Mouse (Mus musculus) T-helper 2 cell (primary cell): ENCODE measurements around the gene Strada.
"Not testable (repeated sequence)": the region's sequence is repeated elsewhere in the genome, so short reads cannot be mapped to it uniquely, and the experiment has no call there.

Source experiments
- in situ Hi-C: fragments of 300-600 bp; cut with MboI, MseI; formaldehyde crosslinking; loops from one replicate; pipeline ENCODE4 v1.15.1; 2025; ENCODE audit warnings: high pct_unique_total_duplicates

The Strada gene

DNA sequence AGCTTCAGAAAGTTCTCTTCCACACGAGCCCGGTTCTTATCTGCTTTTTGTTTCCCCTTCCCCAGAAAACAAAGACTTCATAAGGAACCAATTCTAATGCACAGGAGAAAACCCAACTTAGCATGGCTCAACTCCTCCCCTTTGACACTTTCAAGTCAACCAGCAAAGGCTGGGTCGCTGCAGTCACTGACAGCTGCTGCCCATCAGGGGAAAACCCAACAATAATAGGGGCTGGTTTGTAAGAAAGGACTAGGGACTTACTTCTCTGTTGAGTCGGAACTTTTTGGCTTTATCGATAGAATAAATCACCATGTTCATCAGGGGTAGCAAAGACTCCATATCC is at the start of gene Strada:
Gene Strada, minus strand, starts transcription at position 46 of the 343 bp plus-strand sequence.
- in situ Hi-C loops = no loop called here

DNA sequence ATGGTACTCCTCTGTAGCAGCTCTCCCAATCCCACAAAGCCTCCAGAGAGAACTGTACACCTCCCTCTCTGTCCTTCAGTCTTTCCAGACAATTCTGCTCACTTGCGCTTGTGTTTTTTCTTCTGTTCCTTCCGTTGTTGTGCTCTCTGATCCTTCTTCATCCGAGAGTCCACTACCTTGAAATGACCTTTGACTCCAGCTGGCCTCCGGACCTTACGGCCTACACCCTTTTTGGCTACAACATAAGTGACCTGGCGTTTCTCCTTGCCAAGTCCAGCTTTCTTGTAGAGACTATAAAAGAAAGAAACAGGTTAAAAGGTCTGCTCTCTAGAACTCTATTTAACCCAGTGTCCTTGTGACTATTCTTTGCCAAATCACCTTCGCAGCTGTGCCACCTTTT is 47.4 kb upstream of the Strada start:
- in situ Hi-C loops = no loop called here

DNA sequence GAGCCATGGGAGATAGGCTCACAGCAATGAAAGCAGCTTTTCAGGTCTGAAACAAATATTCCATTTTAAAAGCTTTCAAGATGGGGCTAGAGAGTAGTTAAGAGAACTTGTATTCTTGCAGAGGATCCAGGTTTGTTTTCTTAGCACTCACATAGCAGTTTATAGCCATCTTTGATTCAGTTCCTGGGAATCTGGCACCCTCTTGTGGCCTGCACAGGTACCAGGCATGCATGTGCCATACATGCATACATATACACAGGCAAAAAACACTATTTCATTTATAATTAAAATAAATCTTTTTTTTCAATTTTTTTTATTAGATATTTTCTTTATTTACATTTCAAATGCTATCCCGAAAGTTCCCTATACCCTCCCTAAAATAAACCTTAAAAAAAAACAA is 44.9 kb upstream of the Strada start:
- in situ Hi-C loops = no loop called here

DNA sequence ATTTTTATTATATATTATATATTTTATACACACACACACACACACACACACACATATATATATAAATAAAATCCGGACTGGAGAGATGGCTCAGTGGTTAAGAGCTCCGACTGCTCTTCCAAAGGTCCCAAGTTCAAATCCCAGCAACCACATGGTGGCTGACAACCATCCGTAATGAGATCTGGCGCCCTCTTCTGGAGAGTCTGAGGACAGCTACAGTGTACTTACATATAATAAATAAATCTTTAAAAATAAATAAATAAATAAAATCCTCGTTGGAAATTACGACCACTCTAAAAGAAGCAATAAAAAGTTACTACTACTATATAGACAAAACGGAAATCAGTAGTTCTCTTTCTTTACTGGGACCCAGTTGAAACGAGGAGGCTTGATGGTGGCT is 32.0 kb upstream of the Strada start:
- in situ Hi-C loops = not testable (repeated sequence)

DNA sequence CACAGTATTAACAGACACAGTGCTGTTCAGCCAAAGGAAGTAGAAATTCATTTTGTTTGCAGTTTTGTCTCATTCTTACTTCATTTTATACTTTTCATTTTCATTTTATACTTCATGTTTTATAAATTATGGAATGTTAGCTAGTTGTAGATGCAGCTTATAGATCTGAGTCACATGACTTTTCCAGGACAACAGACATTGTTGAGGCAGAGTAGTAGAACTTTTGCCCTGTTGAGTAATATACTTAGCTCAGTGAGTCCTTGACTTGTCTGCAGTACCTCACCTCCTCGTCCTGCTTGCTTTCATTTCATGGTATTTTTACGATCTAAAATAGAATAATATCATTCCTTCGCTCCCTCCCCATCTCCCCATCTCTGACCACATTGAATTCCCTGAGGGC is 18.6 kb upstream of the Strada start:
- in situ Hi-C loops = no loop called here

DNA sequence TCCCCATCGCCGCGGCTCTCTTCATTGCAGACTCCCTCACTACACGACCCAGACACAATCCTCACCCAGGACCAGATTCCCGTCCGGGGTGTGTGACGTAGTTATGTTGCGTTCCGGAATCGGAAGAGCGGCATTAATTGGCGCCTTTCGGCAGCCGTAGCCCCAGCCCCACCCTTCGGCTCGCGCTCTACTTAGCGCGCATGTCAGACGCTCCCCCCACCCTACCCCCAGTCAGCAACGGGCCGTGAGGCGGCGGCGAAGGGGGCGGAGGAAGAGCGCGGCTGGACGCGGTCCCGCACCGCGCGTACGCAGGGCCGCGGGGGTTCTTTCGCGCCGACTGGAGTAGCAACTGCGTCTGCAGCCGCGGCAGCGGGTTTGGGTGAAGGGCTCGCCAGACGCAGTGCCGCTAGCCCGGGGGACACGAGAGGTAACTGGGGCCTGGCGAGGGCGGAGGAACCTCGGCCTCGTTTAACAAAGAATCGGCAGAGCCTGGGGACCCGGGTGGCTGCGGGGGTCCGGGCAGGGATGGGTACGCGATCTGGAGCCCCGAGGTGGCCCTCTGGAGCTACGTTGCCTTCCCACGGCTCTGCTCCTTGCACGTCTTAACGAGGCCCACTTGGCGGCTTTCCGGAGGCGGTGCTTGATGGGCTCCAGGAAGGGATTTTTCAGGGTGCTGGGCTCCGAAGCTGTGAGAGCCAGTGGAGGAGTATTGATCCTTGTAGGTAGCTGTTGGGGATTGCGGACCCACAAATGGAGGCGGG is 14.9 kb upstream of the Strada start, which contains the start of gene Ddx42:
Gene Ddx42, plus strand, starts transcription at position 197 of the 761 bp plus-strand sequence.
- in situ Hi-C loops = no loop called here

DNA sequence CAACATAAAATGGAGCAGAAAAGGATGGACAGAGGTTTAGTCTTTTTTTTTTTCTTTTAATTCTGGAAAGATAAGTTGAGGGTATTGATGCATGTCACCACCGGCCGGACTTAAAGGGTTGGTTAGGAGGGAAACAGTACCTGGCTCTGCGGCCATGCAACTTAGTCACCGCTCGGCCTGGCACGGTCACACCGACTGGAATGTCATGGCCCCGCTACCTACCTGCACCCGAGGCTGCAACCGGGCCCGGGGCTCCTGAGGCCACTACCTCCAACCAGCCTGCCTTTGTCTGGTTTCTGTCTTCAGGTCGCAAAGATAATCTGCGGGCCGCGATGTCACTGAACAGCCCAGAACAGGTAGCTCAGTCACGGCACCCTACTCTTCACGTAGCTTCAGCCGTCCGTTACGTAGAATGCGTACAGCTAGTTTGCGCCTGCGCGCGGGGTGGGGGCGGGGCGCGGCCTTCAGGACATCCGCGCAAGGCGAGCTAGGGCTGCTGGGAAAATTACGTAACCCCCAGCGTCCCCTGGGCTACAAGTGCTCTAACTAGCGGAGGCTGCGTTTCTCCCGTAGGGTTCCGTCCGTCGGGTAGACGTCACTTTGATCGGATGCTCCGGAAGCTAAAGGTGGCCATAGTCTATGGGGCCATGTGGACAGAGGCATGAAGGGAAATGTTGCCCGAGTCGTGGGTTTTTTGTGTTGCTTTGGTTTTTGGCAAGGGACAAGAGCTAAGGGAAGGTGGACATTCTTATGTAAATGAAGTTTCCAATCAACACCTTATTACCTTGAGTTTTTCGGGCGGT is 14.2 kb upstream of the Strada start, which contains the start of gene Ccdc47:
Gene Ccdc47, minus strand, starts transcription at position 418 of the 803 bp plus-strand sequence.
- in situ Hi-C loops = no loop called here

DNA sequence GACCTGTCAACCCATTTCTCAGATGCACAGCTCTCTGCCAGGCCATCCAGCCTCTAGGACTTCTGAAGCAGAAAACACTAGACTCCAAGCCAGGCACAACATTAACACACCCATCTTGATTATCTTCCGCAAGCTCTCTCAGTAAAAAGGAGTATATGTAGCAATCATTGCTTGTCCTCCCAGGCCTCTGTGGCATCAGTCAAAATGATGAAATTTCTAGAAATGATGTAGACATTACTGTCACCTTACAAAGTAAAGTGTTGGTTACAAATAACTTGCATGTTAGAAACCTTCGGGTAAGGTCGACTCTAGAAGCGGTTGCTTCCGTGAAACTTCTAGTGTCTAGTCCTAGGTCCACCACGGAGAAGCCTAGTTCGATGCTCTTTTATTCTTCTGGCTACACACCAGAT is 13.5 kb upstream of the Strada start:
- in situ Hi-C loops = no loop called here

DNA sequence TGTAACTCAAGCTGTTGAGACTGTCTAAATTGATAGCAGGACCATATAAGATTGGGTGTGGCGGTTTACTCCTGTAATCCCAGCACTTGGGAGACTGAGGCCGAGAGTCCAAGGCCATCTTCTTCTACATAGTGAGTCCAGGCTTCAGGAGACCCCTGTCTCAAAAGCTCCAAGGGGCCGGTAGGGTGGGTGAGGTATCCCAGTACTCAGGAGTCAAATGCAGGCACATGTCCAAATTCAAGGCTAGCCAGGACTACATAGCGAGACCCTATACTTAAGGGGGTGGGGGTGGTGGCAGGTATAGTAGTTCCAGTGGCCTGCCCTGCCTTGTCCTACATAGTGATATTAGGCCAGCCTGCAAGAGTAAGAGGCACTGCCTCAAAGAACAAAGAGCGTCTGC is 12.9 kb upstream of the Strada start:
- in situ Hi-C loops = loop anchor here (5.0 kb wide), 1 partner anchor 37 kb away; no protein-coding TSS in a partner anchor

DNA sequence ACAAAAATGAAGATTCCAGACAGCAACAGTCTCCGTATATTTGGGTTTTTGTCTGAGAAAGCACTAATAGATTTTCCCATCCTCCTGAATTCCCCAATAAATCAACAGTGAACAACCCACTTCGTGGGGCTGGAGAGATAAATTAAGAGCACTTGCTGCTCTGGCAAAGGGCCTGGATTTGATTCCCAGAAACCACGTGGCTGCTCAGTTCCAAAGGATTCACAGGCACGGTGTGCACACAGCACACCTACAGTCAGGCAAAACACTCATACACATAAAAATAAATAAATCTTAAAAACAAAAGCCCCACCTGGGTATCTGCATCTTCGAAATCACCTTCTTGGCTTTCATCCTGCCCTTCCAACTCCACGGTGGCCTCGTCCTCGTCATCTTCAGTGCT is 10.8 kb upstream of the Strada start:
- in situ Hi-C loops = loop anchor here (5.0 kb wide), 1 partner anchor 40 kb away; no protein-coding TSS in a partner anchor

DNA sequence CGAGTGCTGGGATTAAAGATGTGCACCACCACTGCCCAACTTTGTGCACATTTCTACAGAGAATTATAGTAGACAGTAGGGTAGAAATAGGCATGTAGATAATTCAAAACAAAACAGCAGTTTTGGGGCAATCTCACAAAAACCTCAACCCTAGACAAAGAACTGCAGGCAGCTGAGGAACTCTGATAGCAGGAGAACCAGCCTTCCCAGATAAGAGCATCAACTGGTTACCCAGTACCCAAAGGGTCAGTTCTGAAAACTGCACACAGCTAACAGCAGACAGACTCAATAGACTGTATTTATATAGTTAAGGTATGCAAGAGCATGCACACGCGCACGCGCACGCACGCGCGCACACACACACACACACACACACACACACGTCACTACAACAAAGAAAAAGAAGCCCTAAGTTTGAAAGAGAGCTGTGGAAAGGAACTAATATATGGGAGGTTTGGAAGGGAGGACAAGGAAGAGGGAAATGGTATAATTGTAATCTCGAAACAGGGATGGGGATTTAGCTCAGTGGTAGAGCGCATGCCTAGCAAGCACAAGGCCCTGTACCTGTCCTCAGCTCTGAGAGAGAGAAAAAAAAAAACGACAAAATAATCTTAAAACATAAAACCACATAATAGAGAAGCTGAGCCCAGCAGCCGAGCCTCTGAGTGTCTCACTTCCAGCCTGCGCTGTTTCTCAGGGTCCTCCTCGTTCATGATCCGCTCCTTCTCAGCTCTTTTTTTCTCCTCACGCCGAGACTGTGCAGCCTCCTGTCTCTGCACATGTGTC is 438 bp downstream of the Strada start:
- in situ Hi-C loops = no loop called here

DNA sequence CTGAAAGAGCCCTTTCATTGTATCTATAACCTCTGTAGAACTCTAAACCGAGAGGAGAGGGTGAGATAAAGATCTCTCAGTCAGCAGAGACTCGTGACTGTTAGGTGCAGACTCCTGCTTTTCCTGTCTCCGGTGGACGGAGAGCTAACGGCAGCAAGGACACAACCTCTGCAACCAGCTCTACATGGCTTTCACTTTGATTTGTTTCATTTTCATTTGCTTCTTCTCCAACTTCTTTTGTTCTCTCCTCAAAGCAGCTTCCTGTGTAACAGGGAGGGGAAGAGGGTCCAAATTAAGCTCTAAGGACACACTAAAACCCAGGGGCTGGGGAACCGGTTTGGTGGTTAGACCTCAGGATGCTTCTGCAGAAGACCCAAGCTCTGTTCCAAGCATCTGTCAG is 1.2 kb downstream of the Strada start:
- in situ Hi-C loops = no loop called here

DNA sequence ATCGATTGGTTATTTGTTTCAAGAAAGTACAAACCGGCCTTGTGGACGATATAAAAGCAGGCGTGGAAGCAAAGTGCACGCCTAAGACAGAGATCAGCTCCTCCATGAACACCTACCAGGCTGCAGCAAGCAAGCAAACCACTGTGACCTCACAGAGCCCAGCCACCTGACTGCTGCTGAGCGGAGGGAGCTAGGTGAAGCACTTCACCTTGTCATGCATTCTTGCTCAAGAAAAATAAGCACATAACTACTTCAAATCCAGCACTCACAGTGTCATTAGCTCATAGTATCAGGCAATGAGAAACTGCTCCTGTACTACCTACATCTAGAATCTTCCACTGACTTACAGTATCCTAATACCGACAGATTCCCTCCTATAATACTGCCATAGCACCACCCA is 2.0 kb downstream of the Strada start:
- in situ Hi-C loops = not testable (repeated sequence)

DNA sequence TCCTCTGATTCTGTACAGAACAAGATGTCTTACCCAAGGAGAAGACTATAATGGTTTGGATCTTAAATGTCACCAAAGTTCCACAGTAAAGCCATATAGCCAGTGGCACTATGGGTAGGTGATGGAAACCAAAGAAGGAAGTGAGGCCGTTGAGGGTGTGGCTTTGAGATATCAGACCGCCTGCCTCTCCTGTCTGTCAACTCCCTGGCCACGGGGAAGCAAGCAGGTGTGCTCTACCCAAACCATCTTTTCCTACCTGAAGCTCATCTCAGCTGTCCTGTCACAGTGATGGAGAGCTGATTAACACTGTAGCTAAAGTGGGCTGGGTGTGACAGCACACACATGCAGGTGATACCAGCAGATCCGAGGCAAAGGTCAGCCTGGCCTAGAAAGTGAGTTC is 3.7 kb downstream of the Strada start:
- in situ Hi-C loops = no loop called here

DNA sequence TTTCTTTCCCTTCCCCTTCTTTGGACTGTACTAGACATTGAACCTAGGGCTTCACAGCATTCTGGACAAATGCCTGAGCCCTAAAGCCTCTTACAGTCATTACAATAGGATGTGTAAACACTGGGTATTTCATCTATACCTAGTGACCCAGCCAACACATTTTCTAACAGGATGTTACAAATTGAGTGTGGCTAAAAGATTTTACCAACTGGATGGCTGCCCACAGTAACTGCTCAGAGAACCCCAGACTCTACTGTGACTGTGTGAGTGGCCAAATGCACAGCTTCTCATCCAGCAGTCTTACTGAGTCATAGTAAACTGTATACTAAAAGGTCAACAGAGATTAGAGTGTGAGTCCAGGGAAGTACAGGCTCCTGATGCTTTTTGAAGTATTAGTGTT is 6.6 kb downstream of the Strada start:
- in situ Hi-C loops = no loop called here

DNA sequence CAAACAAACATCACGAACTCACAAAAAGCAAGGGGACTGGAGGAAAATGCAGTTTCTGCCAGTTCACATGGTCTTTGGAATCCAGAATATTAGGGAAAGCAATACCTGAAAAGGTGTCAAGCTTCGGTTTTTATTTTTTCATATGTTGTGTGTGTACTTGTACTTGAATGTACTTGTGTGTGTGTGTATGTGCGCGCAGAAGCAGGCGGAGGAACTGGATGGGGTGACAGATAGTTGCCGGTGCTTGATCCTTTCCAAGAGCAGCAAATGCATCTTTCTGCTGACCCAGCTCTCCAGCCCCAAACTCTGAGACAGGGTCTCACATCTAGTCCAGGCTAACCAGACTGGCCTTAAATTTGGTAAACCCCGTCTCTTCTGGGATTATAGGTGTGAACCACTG is 7.1 kb downstream of the Strada start:
- in situ Hi-C loops = no loop called here

DNA sequence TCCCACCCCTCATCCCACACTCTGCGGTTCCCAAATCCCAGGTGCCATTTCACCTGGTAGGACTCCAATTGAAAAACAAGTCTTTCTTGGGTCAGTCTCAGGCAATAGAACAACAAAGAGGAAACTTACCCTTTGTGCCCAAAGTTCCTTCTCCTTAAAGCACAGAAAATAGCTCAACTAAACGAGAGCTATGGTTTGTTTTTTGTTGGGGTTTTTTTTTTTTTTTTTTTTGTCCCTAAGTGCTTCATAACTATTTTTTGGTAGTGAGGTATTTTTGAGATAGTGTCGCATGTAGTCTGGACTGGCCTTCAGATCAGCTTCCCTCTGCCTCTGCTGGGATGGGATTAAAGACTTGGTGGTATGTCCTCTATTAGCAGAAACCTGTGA is 7.8 kb downstream of the Strada start:
- in situ Hi-C loops = no loop called here

DNA sequence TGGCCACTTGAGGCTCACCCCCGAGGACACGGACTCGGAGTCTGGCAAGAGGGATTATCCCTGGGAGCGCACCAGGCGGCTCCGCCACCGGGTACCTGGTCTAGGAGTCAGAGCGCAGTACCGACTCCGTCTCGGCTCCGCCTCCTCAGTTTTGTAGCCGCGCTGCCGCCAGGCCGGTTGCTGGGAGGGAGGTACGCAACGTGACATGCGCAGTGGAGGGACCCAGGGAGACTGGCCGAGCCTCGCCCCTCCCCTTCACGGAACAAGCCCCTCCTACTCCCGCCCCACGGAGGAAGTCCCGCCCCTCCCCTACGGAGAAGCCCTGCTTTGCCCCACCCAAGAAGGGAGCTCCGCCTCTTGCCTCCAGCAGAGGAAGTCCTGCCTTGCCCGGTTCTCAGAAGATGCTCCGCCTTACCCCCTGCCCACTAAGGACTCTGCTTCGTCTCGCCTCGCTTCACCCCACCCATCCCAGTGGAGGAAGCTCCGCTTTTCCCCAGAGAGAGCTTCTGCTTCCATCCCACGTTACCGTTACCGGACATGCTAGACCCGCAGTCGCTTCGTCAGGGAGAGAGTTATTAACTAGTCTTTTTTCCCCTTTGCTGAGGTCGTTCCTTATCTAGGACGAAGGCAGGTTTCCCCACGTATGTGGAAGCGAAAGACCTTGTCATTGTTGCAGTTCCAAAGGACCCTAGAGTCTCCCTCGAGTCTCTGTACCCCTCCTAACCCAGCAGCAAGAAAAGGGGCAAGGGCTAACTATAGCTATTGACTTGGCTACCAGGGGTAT is 8.4 kb downstream of the Strada start:
- in situ Hi-C loops = no loop called here

DNA sequence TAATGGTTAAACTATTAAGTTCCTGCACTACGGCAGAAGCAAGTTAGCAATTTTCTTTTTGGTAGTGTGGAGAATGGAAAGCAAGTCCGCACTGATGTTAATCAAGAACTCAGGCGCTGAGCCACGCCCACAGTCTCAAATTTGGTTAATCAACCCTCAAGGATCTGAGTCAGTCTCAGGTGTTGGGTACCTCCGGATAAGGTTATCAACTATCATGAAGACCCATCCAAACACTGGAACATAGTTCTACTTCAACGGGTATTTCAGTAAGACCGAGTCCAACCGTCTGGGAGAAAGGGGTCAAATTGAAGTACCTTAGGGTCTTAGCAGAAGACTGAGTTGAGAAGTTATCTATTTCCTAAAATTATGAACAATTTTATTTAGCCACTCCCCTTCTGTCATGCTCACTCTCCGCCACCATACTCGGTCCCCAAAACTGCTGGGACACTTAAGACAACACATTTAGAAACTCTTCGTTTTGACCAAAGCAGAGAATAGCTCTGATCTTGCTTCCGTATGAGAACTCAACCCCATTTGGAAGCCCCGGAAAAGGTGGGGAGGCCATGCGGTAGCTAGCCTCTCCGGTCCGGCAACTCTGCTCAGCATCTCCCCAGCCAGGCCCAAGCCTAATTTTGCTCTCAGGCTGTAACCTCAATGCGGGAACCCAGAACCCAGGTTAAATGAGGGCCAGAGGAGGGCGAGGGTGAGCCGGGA is 9.2 kb downstream of the Strada start:
- in situ Hi-C loops = no loop called here

DNA sequence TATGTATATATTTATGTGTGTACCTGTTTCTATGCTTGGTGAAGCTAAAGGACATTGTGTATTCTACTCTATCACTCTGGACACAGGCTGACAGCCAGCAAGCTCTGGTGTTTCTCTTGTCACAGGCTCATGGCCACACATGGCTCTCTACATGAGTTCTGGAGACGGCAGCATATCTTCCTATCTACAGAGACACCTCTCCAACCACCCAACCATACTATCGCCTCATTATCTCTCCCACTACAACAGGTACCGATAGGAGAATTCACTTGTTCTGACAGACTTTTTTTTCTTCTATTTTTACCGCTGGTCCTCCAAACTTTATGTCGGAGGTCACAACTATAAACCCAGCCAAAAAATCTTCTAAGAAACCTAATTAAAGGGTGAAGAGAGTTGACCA is 9.7 kb downstream of the Strada start:
- in situ Hi-C loops = no loop called here

DNA sequence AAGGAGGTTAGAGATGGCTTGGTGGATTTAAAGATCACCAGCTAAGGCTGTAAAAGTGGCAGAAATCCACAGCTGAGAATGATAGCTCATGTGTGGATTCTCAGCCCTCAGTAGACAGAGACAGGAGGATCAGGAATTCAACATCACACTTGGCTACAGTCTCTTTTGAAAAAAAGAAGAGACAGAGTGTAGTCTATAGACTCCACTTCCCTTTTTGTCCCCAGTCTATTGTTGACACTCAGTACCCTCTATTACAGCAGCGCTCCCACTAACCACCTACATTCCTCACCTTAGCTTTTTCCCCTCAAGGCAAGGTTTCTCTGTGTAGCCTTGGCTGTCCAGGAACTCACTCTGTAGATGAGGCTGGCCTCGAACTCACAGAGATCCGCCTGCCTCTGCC is 10.3 kb downstream of the Strada start:
- in situ Hi-C loops = no loop called here
